Comparison of ENCODE assay signal across 8 mouse cellular contexts in the genomic region with DNA sequence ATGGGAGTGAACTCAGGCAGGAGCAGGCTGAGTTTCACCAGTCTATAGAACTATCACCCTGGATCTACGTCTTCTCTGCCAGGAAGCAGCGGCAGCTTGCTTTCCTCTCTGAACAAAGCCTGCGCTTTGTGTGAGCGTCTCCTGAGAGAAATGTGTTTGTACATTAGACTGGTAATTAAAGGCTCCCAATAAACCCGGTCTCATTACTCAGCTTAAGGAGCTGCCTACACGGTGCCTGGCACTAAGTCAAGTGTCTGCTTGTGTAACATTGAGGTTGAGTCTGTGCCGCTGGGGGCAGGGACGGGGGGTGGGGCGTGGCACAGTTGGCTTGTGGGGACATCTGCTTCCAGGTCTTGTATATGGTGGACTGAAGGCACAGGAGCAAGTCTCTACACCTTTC.
A peak's percentile ranks its signal among the peaks of the same experiment; 100 is the strongest.
DNase-seq lines count a peak whose midpoint lies in the region.

No protein-coding gene starts in this region.

- DNase-seq in adrenal gland, adult 2 months: peak; percentile 45
- no peak for DNase-seq in adrenal gland, adult 8-10 months
- peak; percentile 19 for DNase-seq in ovary, adult 18-20 months (ENCODE audit: low spot score)
- no peak for DNase-seq in ovary, postnatal 10 days (ENCODE audit: low spot score)
- peak; percentile 42 to 58 for DNase-seq in kidney, postnatal 4 days
- DNase-seq in lung, postnatal 36 days: peak; percentile 80
- DNase-seq in frontal cortex, postnatal 25 days (ENCODE audit: low spot score in 2 of 2): no peak
- DNase-seq in T-cell, adult 2 months (ENCODE audit: low spot score): no peak

Comparison
In these comparisons a context has a peak if more than half of its experiments do, and no peak if none do; other contexts are left out.
1. DNase-seq: peak in adrenal gland, adult 2 months (single experiment), ovary, adult 18-20 months (single experiment), kidney, postnatal 4 days (2 of 2) and lung, postnatal 36 days (single experiment); none in adrenal gland, adult 8-10 months (single experiment), ovary, postnatal 10 days (single experiment), frontal cortex, postnatal 25 days (0 of 2) and T-cell, adult 2 months (single experiment).